Mouse (Mus musculus): ENCODE measurements around the gene Nfya. TPM values are rescaled to one million over a fixed set of nuclear protein-coding genes. Genes with fewer than 3 reads are reported as not detected.

Gene Nfya
- polyA plus RNA-seq, 1 experiment from 2014 or later, result 26.9 TPM

DNA sequence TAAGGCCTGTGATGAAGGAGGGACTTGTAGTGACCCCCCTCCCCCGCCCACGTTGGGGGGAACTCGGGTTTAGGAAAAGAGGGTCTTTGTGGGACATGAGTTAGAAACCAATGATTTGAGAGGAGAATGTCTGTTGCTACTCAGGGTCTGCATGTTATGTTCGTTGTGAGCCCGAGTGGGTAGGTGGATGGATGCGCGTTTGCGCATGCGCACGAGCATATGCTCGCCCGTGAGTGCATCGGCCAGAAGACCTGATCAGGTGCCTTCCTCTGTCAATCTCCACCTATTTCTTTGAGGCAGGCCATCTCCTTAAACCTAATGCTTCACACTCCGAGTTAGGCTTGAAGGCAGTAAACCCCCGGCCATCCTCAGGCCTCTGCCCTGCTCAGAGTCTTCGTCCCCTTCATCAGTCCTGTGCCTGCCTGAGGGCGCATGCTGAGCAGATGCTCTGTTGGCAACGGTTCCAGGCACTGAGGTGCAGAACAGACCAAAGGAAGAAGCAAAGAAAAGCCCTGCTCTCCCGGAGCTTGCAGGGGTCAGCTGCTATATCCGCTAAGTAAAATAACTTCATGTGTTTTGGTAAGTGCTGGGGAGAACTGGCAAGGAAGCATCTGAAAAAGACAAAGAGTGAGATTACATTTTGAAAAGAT lies 23.4 kb upstream of the Nfya start:
- Histone ChIP-seq H3K9me3 (ENCODE audit: control insufficient read depth, low read length) (no peaks in the 10 kb centered on the region), H3K4me2 (replicated peaks; ENCODE audit: low read depth, low read length) (no peak overlapping the region), H3K9ac (ENCODE audit: low read depth, low read length) (no peak overlapping the region), H3K4me1 (replicated peaks; ENCODE audit: control insufficient read depth, insufficient read depth, low read length) (no peaks in the 10 kb centered on the region; the same call in 1 of the 2 replicates), H3K27ac (ENCODE audit: low read depth, low read length) (no peak overlapping the region), H3K4me3 (ENCODE audit: low read depth, low read length) (no peak overlapping the region), H3K36me3 (ENCODE audit: control insufficient read depth, insufficient read depth, low read length) (no peaks in the 10 kb centered on the region), H3K27me3 (ENCODE audit: control insufficient read depth, insufficient read depth, low read length) (no peaks in the 10 kb centered on the region)
- 84% methylated on average over 20 of the region's 20 CpGs for WGBS
- DNase-seq (ENCODE audit: low spot score) (no peak), ATAC-seq (ENCODE audit: low FRiP score) (no peak)

DNA sequence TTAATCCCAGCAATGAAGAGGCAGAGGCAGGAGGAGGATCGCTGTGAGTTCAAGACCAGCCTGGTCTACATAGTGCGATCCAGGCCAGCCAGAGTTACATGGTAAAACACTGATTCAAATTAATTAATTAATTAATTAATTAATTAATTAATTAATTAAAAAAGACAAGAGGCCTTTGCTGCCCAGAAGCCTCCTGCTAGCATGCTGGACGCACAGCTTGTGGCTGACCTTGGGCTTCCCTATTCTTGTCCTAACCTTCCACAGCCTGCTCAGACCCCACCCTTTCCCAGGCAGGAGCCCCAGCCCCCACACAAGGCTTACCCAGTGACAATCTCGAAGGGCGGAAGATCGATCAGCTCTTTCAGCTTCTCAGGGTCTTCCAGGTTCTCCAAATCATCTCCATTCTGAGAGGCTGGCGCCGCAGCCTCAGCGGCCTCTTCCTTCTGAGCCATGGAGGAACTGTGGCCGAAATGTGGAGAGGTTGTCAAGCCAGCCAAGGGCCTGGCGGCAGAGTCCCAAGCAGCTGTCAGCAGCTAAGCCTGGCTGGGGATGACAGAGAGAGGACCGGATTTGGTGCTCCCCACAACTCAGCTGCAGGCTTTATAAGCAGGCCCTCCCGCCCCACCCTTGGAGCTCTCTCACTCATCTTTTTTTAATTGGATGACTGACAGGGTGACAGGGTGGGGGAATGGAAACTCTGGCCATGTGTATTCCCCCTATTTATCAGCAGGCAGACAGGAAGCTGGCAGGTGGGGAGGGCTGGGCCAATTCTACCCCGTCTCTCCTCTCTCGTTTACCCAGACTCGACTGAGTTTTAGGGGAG lies 22.7 kb upstream of the Nfya start, which contains the start of gene Apobec2:
Gene Apobec2 (minus strand): TSS at position 773 of the 823 bp plus-strand sequence.
- no peak within 1 kb of the TSS for H3K4me2 ChIP-seq (replicated peaks; ENCODE audit: low read depth, low read length)
- WGBS, result 66% methylated on average over 16 of the region's 16 CpGs
- no peaks in the 10 kb centered on the region for H3K36me3 ChIP-seq (ENCODE audit: control insufficient read depth, insufficient read depth, low read length)
- no peaks in the 10 kb centered on the region for H3K9me3 ChIP-seq (ENCODE audit: control insufficient read depth, low read length)
- H3K9ac ChIP-seq (ENCODE audit: low read depth, low read length), result no peak within 1 kb of the TSS
- DNase-seq (ENCODE audit: low spot score) (no peak), ATAC-seq (ENCODE audit: low FRiP score) (peak; percentile 27; the same call in 1 of the 2 replicates)
- no peaks in the 10 kb centered on the region; the same call in 1 of the 2 replicates for H3K4me1 ChIP-seq (replicated peaks; ENCODE audit: control insufficient read depth, insufficient read depth, low read length)
- H3K27me3 ChIP-seq (ENCODE audit: control insufficient read depth, insufficient read depth, low read length), result no peaks in the 10 kb centered on the region
- no peak within 1 kb of the TSS for H3K4me3 ChIP-seq (ENCODE audit: low read depth, low read length)
- H3K27ac ChIP-seq (ENCODE audit: low read depth, low read length), result no peak within 1 kb of the TSS

- 69% methylated on average over 5 of the region's 5 CpGs for WGBS
- H3K4me1 ChIP-seq (replicated peaks; ENCODE audit: control insufficient read depth, insufficient read depth, low read length), result no peaks in the 10 kb centered on the region; the same call in 1 of the 2 replicates
Measured at GRCm38 (mm10) chr17:48431054-48431453, 21.3 kb upstream of the Nfya start.

GRCm38 (mm10) chr17:48430394-48430793 lies 20.7 kb upstream of the Nfya start:
- Histone ChIP-seq H3K4me2 (replicated peaks; ENCODE audit: low read depth, low read length) (no peak overlapping the region), H3K4me1 (replicated peaks; ENCODE audit: control insufficient read depth, insufficient read depth, low read length) (no peaks in the 10 kb centered on the region; the same call in 1 of the 2 replicates), H3K36me3 (ENCODE audit: control insufficient read depth, insufficient read depth, low read length) (no peaks in the 10 kb centered on the region), H3K9me3 (ENCODE audit: control insufficient read depth, low read length) (no peaks in the 10 kb centered on the region), H3K4me3 (ENCODE audit: low read depth, low read length) (no peak overlapping the region), H3K9ac (ENCODE audit: low read depth, low read length) (no peak overlapping the region), H3K27me3 (ENCODE audit: control insufficient read depth, insufficient read depth, low read length) (no peaks in the 10 kb centered on the region), H3K27ac (ENCODE audit: low read depth, low read length) (no peak overlapping the region)
- no peak for DNase-seq (ENCODE audit: low spot score)
- WGBS, result 73% methylated on average over 5 of the region's 5 CpGs
- ATAC-seq (ENCODE audit: low FRiP score), result no peak

More at GRCm38 (mm10) chr17:48431054-48431453, 21.3 kb upstream of the Nfya start:
- no peak for DNase-seq (ENCODE audit: low spot score)
- Histone ChIP-seq H3K27ac (ENCODE audit: low read depth, low read length) (no peak overlapping the region), H3K4me3 (ENCODE audit: low read depth, low read length) (no peak overlapping the region), H3K27me3 (ENCODE audit: control insufficient read depth, insufficient read depth, low read length) (no peaks in the 10 kb centered on the region), H3K9ac (ENCODE audit: low read depth, low read length) (no peak overlapping the region), H3K36me3 (ENCODE audit: control insufficient read depth, insufficient read depth, low read length) (no peaks in the 10 kb centered on the region), H3K4me2 (replicated peaks; ENCODE audit: low read depth, low read length) (no peak overlapping the region), H3K9me3 (ENCODE audit: control insufficient read depth, low read length) (no peaks in the 10 kb centered on the region)
- no peak for ATAC-seq (ENCODE audit: low FRiP score)

GRCm38 (mm10) chr17:48427852-48428530 lies 18.3 kb upstream of the Nfya start:
- Histone ChIP-seq H3K27me3 (ENCODE audit: control insufficient read depth, insufficient read depth, low read length) (no peaks in the 10 kb centered on the region), H3K9ac (ENCODE audit: low read depth, low read length) (no peak overlapping the region), H3K4me2 (replicated peaks; ENCODE audit: low read depth, low read length) (no peak overlapping the region), H3K9me3 (ENCODE audit: control insufficient read depth, low read length) (no peaks in the 10 kb centered on the region), H3K4me1 (replicated peaks; ENCODE audit: control insufficient read depth, insufficient read depth, low read length) (no peaks in the 10 kb centered on the region; the same call in 1 of the 2 replicates), H3K36me3 (ENCODE audit: control insufficient read depth, insufficient read depth, low read length) (no peaks in the 10 kb centered on the region), H3K4me3 (ENCODE audit: low read depth, low read length) (no peak overlapping the region), H3K27ac (ENCODE audit: low read depth, low read length) (no peak overlapping the region)
- ATAC-seq (ENCODE audit: low FRiP score) (no peak), DNase-seq (ENCODE audit: low spot score) (no peak)
- 71% methylated on average over 11 of the region's 11 CpGs for WGBS

- no peak for DNase-seq (ENCODE audit: low spot score)
- Histone ChIP-seq H3K27ac (ENCODE audit: low read depth, low read length) (no peak overlapping the region), H3K4me2 (replicated peaks; ENCODE audit: low read depth, low read length) (no peak overlapping the region), H3K36me3 (ENCODE audit: control insufficient read depth, insufficient read depth, low read length) (no peaks in the 10 kb centered on the region), H3K4me1 (replicated peaks; ENCODE audit: control insufficient read depth, insufficient read depth, low read length) (no peaks in the 10 kb centered on the region; the same call in 1 of the 2 replicates), H3K27me3 (ENCODE audit: control insufficient read depth, insufficient read depth, low read length) (no peaks in the 10 kb centered on the region), H3K9ac (ENCODE audit: low read depth, low read length) (no peak overlapping the region), H3K9me3 (ENCODE audit: control insufficient read depth, low read length) (no peaks in the 10 kb centered on the region), H3K4me3 (ENCODE audit: low read depth, low read length) (no peak overlapping the region)
- WGBS, result 71% methylated on average over 13 of the region's 13 CpGs
- no peak for ATAC-seq (ENCODE audit: low FRiP score)
Measured at GRCm38 (mm10) chr17:48426991-48427750, 17.5 kb upstream of the Nfya start.

DNA sequence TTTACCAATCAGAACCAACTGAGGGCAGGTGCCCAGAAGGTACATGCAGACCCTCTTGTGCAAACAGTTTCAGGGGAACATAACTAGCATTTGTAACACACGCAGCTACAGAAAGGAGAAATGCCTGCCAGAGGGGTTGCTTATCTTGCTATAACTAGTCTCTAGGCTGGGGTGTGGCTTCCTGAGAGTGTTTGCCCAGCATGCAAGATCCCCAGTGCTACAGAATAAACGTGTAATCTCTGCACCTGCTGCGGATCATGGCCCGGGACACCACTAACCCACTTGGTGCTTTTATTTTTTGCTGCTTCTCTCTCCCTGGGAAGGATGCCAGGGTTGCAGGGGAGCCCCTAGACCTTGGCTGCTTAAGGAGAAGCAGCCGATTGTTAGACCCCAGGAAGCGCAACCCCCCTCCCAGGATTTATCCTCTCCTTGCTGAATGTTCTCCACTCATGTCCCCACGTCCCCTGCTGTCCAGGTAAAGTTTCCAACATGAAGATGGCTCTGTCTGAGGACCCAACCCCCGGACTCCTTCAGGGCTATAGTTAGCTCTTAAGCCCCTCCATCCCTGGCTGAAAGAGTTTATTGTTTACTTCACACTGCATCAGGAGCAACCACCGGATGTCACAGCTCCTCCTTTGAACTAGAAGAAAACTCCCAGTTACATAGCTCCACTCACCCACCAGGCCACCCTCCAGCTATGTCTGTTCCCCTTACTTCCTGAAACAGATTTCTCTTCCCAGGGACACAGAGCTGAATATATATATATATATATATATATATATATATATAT lies 16.3 kb upstream of the Nfya start:
- Histone ChIP-seq H3K4me2 (replicated peaks; ENCODE audit: low read depth, low read length) (no peak overlapping the region), H3K27ac (ENCODE audit: low read depth, low read length) (no peak overlapping the region), H3K27me3 (ENCODE audit: control insufficient read depth, insufficient read depth, low read length) (no peaks in the 10 kb centered on the region), H3K4me3 (ENCODE audit: low read depth, low read length) (no peak overlapping the region), H3K9me3 (ENCODE audit: control insufficient read depth, low read length) (no peaks in the 10 kb centered on the region), H3K9ac (ENCODE audit: low read depth, low read length) (no peak overlapping the region), H3K4me1 (replicated peaks; ENCODE audit: control insufficient read depth, insufficient read depth, low read length) (no peaks in the 10 kb centered on the region), H3K36me3 (ENCODE audit: control insufficient read depth, insufficient read depth, low read length) (no peaks in the 10 kb centered on the region)
- 64% methylated on average over 9 of the region's 9 CpGs for WGBS
- ATAC-seq (ENCODE audit: low FRiP score) (no peak), DNase-seq (ENCODE audit: low spot score) (no peak)

Measured in hindbrain, embryonic 11.5 days (tissue).